Mouse (Mus musculus): Measurements from ENCODE around the gene Ntng2. TPM values are rescaled to one million over a fixed set of nuclear protein-coding genes. Genes with fewer than 3 reads are reported as not detected.

Gene Ntng2
- polyA plus RNA-seq, 1 experiment from 2014 or later, result 10.6 TPM

DNA sequence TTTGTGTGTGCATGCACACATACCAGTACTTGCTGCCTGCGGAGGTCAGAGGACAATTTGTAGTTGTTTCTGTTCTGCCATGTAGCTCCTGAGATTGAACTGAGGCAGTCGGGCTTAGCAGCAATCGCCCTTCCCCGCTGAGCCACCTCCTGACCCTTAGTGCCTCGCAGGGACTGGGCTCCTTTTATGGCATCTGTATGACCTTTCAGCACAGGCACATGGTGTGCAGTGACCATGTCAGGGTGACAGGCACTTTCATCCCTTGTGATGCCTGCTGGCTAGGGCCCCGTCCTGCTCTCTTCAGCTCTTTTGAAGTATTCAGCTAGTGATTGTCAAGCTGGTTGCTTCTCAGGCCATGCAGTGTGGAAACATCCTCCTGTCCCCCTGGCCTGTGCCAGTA, 66.6 kb downstream of the Ntng2 start:
- ATAC-seq, result no peak
- Histone ChIP-seq H3K4me3 (ENCODE audit: low read depth, low read length) (no peak overlapping the region), H3K4me2 (ENCODE audit: low read length) (no peak overlapping the region), H3K27me3 (ENCODE audit: control insufficient read depth, insufficient read depth, low read depth, low read length) (no peaks in the 10 kb centered on the region), H3K27ac (ENCODE audit: low read length) (no peak overlapping the region), H3K9ac (ENCODE audit: low read depth, low read length) (no peak overlapping the region), H3K9me3 (replicated peaks; ENCODE audit: control insufficient read depth, low read length, poor library complexity, severe bottlenecking) (no peaks in the 10 kb centered on the region), H3K4me1 (ENCODE audit: control insufficient read depth, insufficient read depth, low read length) (no peaks in the 10 kb centered on the region), H3K36me3 (ENCODE audit: control insufficient read depth, insufficient read depth, low read length) (no peaks in the 10 kb centered on the region)
- WGBS, result 44% methylated on average over 6 of the region's 6 CpGs

GRCm38 (mm10) chr2:29183266-29183924, 69.4 kb downstream of the Ntng2 start:
- H3K4me2 ChIP-seq (ENCODE audit: low read length), result no peak overlapping the region
- ATAC-seq, result no peak
- no peaks in the 10 kb centered on the region for H3K9me3 ChIP-seq (replicated peaks; ENCODE audit: control insufficient read depth, low read length, poor library complexity, severe bottlenecking)
- H3K27ac ChIP-seq (ENCODE audit: low read length), result no peak overlapping the region
- H3K4me3 ChIP-seq (ENCODE audit: low read depth, low read length), result no peak overlapping the region
- peaks cover 9% of the 10 kb centered on the region for H3K36me3 ChIP-seq (ENCODE audit: control insufficient read depth, insufficient read depth, low read length)
- H3K27me3 ChIP-seq (ENCODE audit: control insufficient read depth, insufficient read depth, low read depth, low read length), result no peaks in the 10 kb centered on the region
- 78% methylated on average over 6 of the region's 6 CpGs for WGBS
- H3K4me1 ChIP-seq (ENCODE audit: control insufficient read depth, insufficient read depth, low read length), result no peaks in the 10 kb centered on the region
- no peak overlapping the region for H3K9ac ChIP-seq (ENCODE audit: low read depth, low read length)

GRCm38 (mm10) chr2:29181111-29181510, 71.7 kb downstream of the Ntng2 start:
- ATAC-seq, result no peak
- Histone ChIP-seq H3K4me3 (ENCODE audit: low read depth, low read length) (no peak overlapping the region), H3K27ac (ENCODE audit: low read length) (no peak overlapping the region), H3K27me3 (ENCODE audit: control insufficient read depth, insufficient read depth, low read depth, low read length) (no peaks in the 10 kb centered on the region), H3K4me2 (ENCODE audit: low read length) (no peak overlapping the region), H3K4me1 (ENCODE audit: control insufficient read depth, insufficient read depth, low read length) (no peaks in the 10 kb centered on the region), H3K9ac (ENCODE audit: low read depth, low read length) (no peak overlapping the region), H3K36me3 (ENCODE audit: control insufficient read depth, insufficient read depth, low read length) (peaks cover 23% of the 10 kb centered on the region), H3K9me3 (replicated peaks; ENCODE audit: control insufficient read depth, low read length, poor library complexity, severe bottlenecking) (no peaks in the 10 kb centered on the region)
- 95% methylated on average over 2 of the region's 2 CpGs for WGBS

DNA sequence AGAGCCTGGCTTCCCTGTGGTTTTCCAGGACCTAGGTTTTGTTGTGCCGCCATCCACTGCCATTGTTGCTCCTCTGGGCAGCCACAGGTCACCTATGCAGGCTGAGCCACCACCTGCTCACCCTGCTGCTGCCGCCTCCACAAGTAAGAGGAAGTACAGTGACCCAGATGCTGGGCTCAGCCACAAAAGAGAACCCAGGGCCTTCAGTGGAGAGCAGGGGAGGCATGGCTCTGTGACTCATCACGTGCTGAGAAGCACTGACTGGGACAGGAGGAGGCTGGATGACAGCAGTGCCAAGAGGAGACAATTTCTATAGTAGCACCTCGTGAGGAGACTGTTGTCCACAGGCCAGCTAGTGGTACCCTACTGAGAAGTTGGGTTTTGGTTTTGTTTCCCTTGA, 73.0 kb downstream of the Ntng2 start:
- WGBS, result 89% methylated on average over 4 of the region's 4 CpGs
- peaks cover 26% of the 10 kb centered on the region for H3K36me3 ChIP-seq (ENCODE audit: control insufficient read depth, insufficient read depth, low read length)

DNA sequence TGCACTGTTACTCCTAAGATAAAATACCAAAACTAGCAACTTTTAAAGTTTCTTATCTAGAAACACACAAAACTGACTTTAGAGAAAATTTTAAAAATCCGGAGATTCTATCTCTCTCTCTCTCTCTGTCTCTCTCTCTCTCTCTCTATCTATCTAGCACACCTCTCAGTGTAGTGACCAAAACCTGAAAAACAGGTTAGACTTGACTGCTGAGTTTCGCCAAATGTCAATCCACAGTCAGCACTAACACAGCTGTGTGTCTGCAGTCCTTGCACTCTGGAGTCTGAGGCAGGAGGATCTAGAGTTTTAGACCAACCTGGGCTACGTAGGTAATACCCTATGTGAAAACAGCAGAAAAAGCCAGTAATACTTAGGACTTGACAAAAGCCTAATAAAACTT, 77.9 kb downstream of the Ntng2 start:
- no peak overlapping the region for H3K4me2 ChIP-seq (ENCODE audit: low read length)
- no peak for ATAC-seq

More for the DNA sequence above, 73.0 kb downstream of the Ntng2 start:
- no peaks in the 10 kb centered on the region for H3K27me3 ChIP-seq (ENCODE audit: control insufficient read depth, insufficient read depth, low read depth, low read length)
- no peak overlapping the region for H3K27ac ChIP-seq (ENCODE audit: low read length)
- H3K4me1 ChIP-seq (ENCODE audit: control insufficient read depth, insufficient read depth, low read length), result no peaks in the 10 kb centered on the region
- no peak overlapping the region for H3K4me2 ChIP-seq (ENCODE audit: low read length)
- no peak for ATAC-seq
- H3K4me3 ChIP-seq (ENCODE audit: low read depth, low read length), result no peak overlapping the region
- no peaks in the 10 kb centered on the region for H3K9me3 ChIP-seq (replicated peaks; ENCODE audit: control insufficient read depth, low read length, poor library complexity, severe bottlenecking)
- no peak overlapping the region for H3K9ac ChIP-seq (ENCODE audit: low read depth, low read length)

DNA sequence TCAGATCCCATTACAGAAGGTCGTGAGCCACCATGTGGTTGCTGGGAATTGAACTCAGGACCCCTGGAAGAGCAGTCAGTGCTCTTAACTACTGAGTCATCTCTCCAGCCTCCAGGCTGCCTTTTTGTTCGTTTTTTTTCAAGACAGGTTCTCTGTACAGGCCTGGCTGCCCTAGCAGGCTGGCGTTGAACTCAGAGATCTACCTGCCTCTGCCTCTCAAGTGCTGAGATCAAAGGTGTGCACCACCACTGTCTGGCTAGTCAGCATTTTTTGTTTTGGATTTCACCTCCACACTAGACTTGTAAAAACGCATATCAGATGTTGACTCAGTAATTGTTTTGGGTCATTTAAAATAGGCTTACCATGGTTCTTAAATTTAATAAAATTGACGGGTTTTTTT, 84.7 kb downstream of the Ntng2 start:
- no peaks in the 10 kb centered on the region for H3K9me3 ChIP-seq (replicated peaks; ENCODE audit: control insufficient read depth, low read length, poor library complexity, severe bottlenecking)
- H3K4me2 ChIP-seq (ENCODE audit: low read length), result no peak overlapping the region
- H3K9ac ChIP-seq (ENCODE audit: low read depth, low read length), result no peak overlapping the region
- H3K4me1 ChIP-seq (ENCODE audit: control insufficient read depth, insufficient read depth, low read length), result no peaks in the 10 kb centered on the region
- no peaks in the 10 kb centered on the region for H3K27me3 ChIP-seq (ENCODE audit: control insufficient read depth, insufficient read depth, low read depth, low read length)
- H3K27ac ChIP-seq (ENCODE audit: low read length), result no peak overlapping the region
- 95% methylated on average over 5 of the region's 5 CpGs for WGBS
- H3K36me3 ChIP-seq (ENCODE audit: control insufficient read depth, insufficient read depth, low read length), result peaks cover 19% of the 10 kb centered on the region
- no peak for ATAC-seq
- no peak overlapping the region for H3K4me3 ChIP-seq (ENCODE audit: low read depth, low read length)

More for the DNA sequence above, 77.9 kb downstream of the Ntng2 start:
- H3K9ac ChIP-seq (ENCODE audit: low read depth, low read length), result no peak overlapping the region
- H3K27me3 ChIP-seq (ENCODE audit: control insufficient read depth, insufficient read depth, low read depth, low read length), result no peaks in the 10 kb centered on the region
- peaks cover 41% of the 10 kb centered on the region for H3K36me3 ChIP-seq (ENCODE audit: control insufficient read depth, insufficient read depth, low read length)
- no peak overlapping the region for H3K4me3 ChIP-seq (ENCODE audit: low read depth, low read length)
- no peak overlapping the region for H3K27ac ChIP-seq (ENCODE audit: low read length)
- H3K9me3 ChIP-seq (replicated peaks; ENCODE audit: control insufficient read depth, low read length, poor library complexity, severe bottlenecking), result no peaks in the 10 kb centered on the region
- H3K4me1 ChIP-seq (ENCODE audit: control insufficient read depth, insufficient read depth, low read length), result no peaks in the 10 kb centered on the region
- 96% methylated on average over 3 of the region's 3 CpGs for WGBS

GRCm38 (mm10) chr2:29151941-29152340, 100.9 kb downstream of the Ntng2 start:
- no peak overlapping the region for H3K4me2 ChIP-seq (ENCODE audit: low read length)
- WGBS, result 45% methylated on average over 2 of the region's 2 CpGs
- no peak overlapping the region for H3K27ac ChIP-seq (ENCODE audit: low read length)
- no peaks in the 10 kb centered on the region for H3K4me1 ChIP-seq (ENCODE audit: control insufficient read depth, insufficient read depth, low read length)
- H3K9ac ChIP-seq (ENCODE audit: low read depth, low read length), result no peak overlapping the region
- H3K27me3 ChIP-seq (ENCODE audit: control insufficient read depth, insufficient read depth, low read depth, low read length), result no peaks in the 10 kb centered on the region
- H3K4me3 ChIP-seq (ENCODE audit: low read depth, low read length), result no peak overlapping the region
- no peaks in the 10 kb centered on the region for H3K9me3 ChIP-seq (replicated peaks; ENCODE audit: control insufficient read depth, low read length, poor library complexity, severe bottlenecking)
- ATAC-seq, result no peak
- H3K36me3 ChIP-seq (ENCODE audit: control insufficient read depth, insufficient read depth, low read length), result peaks cover 36% of the 10 kb centered on the region

Other genes with a start within 250 kb of the Ntng2 start
- 1.2 and 1.5 TPM in 2 replicates for gene Cfap77, start 197.9 kb downstream of the Ntng2 start, polyA plus RNA-seq (2015; fragmentation: Nextera tagmentation; extraction: Ambion mirVana)
- gene Ttf1, start 192.7 kb downstream of the Ntng2 start, polyA plus RNA-seq (2015; fragmentation: Nextera tagmentation; extraction: Ambion mirVana), result 7.3 and 7.7 TPM in 2 replicates
- 12.2 and 13.4 TPM in 2 replicates for gene Setx, start 128.8 kb downstream of the Ntng2 start, polyA plus RNA-seq (2015; fragmentation: Nextera tagmentation; extraction: Ambion mirVana)
- 69.8 and 70.6 TPM in 2 replicates for gene Med27, start 93.8 kb upstream of the Ntng2 start, polyA plus RNA-seq (2015; fragmentation: Nextera tagmentation; extraction: Ambion mirVana)